Mouse (Mus musculus) forebrain, embryonic 15.5 days (tissue): Measurements from ENCODE around the gene Tmigd3. TPM values are rescaled to one million over a fixed set of nuclear protein-coding genes. Genes with fewer than 3 reads are reported as not detected.

Experiments used
- ATAC-seq: fragments of 200-750 bp; cut with Nextera tagmentation; replicated peaks from 2 replicates; pipeline ENCODE4 v1.8.0; 2017; ENCODE audit warnings: mild to moderate bottlenecking, moderate TSS enrichment, moderate library complexity
- H3K27ac ChIP-seq: fragments of 300-500 bp; sonication (generic); replicated peaks from 2 replicates; pipeline ENCODE4 v1.5.1; 2015; ENCODE audit warnings: mild to moderate bottlenecking, inconsistent platforms
- H3K27me3 ChIP-seq: fragments of 300-500 bp; sonication (generic); 2 replicates; pipeline ENCODE4 v1.6.1; 2015; ENCODE audit warnings: inconsistent platforms
- H3K36me3 ChIP-seq: fragments of 300-500 bp; sonication (generic); 2 replicates; pipeline ENCODE4 v1.6.1; 2015; ENCODE audit warnings: mild to moderate bottlenecking, inconsistent platforms
- H3K4me1 ChIP-seq: fragments of 300-500 bp; sonication (generic); 2 replicates; pipeline ENCODE4 v1.6.1; 2015; ENCODE audit warnings: inconsistent platforms
- H3K4me2 ChIP-seq: fragments of 300-500 bp; sonication (generic); replicated peaks from 2 replicates; pipeline ENCODE4 v1.6.1; 2015; ENCODE audit warnings: mild to moderate bottlenecking, inconsistent platforms
- H3K4me3 ChIP-seq: fragments of 300-500 bp; sonication (generic); 2 replicates; pipeline ENCODE4 v1.5.1; 2015; ENCODE audit warnings: mild to moderate bottlenecking, inconsistent platforms
- H3K9ac ChIP-seq: fragments of 300-500 bp; sonication (generic); replicated peaks from 2 replicates; pipeline ENCODE4 v1.6.1; 2015; ENCODE audit warnings: mild to moderate bottlenecking, inconsistent platforms
- H3K9me3 ChIP-seq: fragments of 300-500 bp; sonication (generic); 2 replicates; pipeline ENCODE4 v1.6.1; 2016; ENCODE audit warnings: inconsistent platforms
- WGBS: fragments of 180-500 bp; shearing (Covaris S2); methylation state at CpG from one replicate; pipeline ENCODE4 v1.1.7; 2015; ENCODE audit warnings: mixed read lengths; 5-methylcytosine and 5-hydroxymethylcytosine counted together
- polyA plus RNA-seq: library from polyadenylated mRNA; unstranded; fragments of >200 nt; fragmentation: Nextera tagmentation; extraction: Ambion mirVana; gene quantifications from 2 replicates; pipeline ENCODE4 v1.2.1, GENCODE M21; 2015

Tmigd3 gene
- 0.24 TPM in 1 of 2 replicates, not detected in the other for polyA plus RNA-seq

DNA sequence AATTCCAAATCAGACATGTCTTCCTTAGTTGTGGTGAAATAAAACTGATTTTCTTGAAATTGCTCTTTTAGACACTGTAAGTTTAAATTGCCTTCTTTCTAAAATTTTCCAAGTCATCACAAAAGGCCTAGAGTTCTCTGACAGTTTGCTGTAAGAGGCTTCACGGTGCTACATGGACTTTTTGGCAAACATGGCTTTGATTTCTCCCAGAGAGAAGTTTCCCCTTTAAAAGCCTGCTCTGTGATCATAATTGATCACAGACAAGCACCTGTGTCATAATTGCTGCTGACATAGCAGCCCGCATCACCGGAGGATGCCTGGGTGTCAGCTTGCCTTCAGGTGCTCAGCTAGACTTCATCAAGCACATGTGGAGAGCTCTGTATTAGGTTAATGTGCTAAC, at the start of gene Tmigd3, which contains the start of gene Adora3:
Gene Tmigd3 (plus strand): TSS at position 346 of the 400 bp plus-strand sequence.
Gene Adora3 (plus strand): TSS at position 301 of the 400 bp plus-strand sequence.
- WGBS = 84% methylated on average over 3 of the region's 3 CpGs
- Histone ChIP-seq H3K9ac (no peak within 1 kb of the TSS), H3K27me3 (no peaks in the 10 kb centered on the region), H3K4me3 (no peak within 1 kb of the TSS), H3K9me3 (no peaks in the 10 kb centered on the region), H3K36me3 (no peaks in the 10 kb centered on the region), H3K4me2 (no peak within 1 kb of the TSS), H3K4me1 (peaks cover 12% of the 10 kb centered on the region; the same call in 1 of the 2 replicates), H3K27ac (no peak within 1 kb of the TSS)
- no peak for ATAC-seq

GRCm38 (mm10) chr3:105821504-105821903, 49.2 kb upstream of the Tmigd3 start:
- no peak overlapping the region for H3K4me2 ChIP-seq
- H3K27ac ChIP-seq = no peak overlapping the region
- no peaks in the 10 kb centered on the region for H3K4me1 ChIP-seq
- no peaks in the 10 kb centered on the region for H3K36me3 ChIP-seq
- no peak overlapping the region for H3K4me3 ChIP-seq
- H3K27me3 ChIP-seq = no peaks in the 10 kb centered on the region
- H3K9me3 ChIP-seq = no peaks in the 10 kb centered on the region
- 88% methylated on average over 3 of the region's 3 CpGs for WGBS
- ATAC-seq = no peak
- H3K9ac ChIP-seq = no peak overlapping the region

DNA sequence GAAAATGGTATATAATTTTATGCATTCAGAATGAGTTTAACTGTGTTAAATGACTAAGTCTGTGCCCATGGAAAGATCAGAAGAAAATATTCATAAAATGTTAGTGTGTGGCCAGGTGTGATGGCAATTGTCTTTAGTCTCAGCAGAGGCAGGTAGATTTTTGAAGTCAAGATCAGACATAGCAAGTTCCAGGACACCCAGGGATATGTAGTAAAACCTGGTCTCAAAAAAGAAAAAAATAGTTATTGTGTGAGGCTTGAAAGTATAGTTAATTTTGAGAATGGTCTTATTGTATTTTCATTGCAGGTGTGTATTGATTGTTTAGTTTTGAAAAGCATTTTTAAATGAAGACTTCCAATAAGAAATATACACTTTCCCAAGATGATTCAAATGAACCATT, 47.1 kb upstream of the Tmigd3 start:
- no peak overlapping the region for H3K4me3 ChIP-seq
- H3K9ac ChIP-seq = no peak overlapping the region
- H3K4me1 ChIP-seq = no peaks in the 10 kb centered on the region
- no peak overlapping the region for H3K4me2 ChIP-seq
- no peaks in the 10 kb centered on the region for H3K9me3 ChIP-seq
- ATAC-seq = no peak
- H3K36me3 ChIP-seq = no peaks in the 10 kb centered on the region
- H3K27me3 ChIP-seq = no peaks in the 10 kb centered on the region
- H3K27ac ChIP-seq = no peak overlapping the region

GRCm38 (mm10) chr3:105824103-105824502, 46.6 kb upstream of the Tmigd3 start:
- Histone ChIP-seq H3K4me3 (no peak overlapping the region), H3K27ac (no peak overlapping the region), H3K36me3 (no peaks in the 10 kb centered on the region), H3K4me1 (no peaks in the 10 kb centered on the region), H3K9ac (no peak overlapping the region), H3K4me2 (no peak overlapping the region), H3K27me3 (no peaks in the 10 kb centered on the region), H3K9me3 (no peaks in the 10 kb centered on the region)
- ATAC-seq = no peak
- WGBS = 58% methylated on average over 5 of the region's 5 CpGs

- WGBS = 51% methylated on average over 2 of the region's 2 CpGs
- H3K9me3 ChIP-seq = no peaks in the 10 kb centered on the region
- no peak overlapping the region for H3K4me3 ChIP-seq
- ATAC-seq = no peak
- H3K36me3 ChIP-seq = no peaks in the 10 kb centered on the region
- no peak overlapping the region for H3K9ac ChIP-seq
- H3K4me2 ChIP-seq = no peak overlapping the region
- H3K27me3 ChIP-seq = no peaks in the 10 kb centered on the region
- no peak overlapping the region for H3K27ac ChIP-seq
- H3K4me1 ChIP-seq = no peaks in the 10 kb centered on the region
Observed at GRCm38 (mm10) chr3:105824704-105825103, 46.0 kb upstream of the Tmigd3 start.

- H3K27me3 ChIP-seq = no peaks in the 10 kb centered on the region
- no peak overlapping the region for H3K9ac ChIP-seq
- no peaks in the 10 kb centered on the region for H3K36me3 ChIP-seq
- H3K4me2 ChIP-seq = no peak overlapping the region
- H3K4me1 ChIP-seq = no peaks in the 10 kb centered on the region
- no peak overlapping the region for H3K27ac ChIP-seq
- no peak overlapping the region for H3K4me3 ChIP-seq
- H3K9me3 ChIP-seq = no peaks in the 10 kb centered on the region
- no peak for ATAC-seq
- 79% methylated on average over 7 of the region's 7 CpGs for WGBS
Observed at GRCm38 (mm10) chr3:105825501-105826161, 45.1 kb upstream of the Tmigd3 start.

- H3K4me1 ChIP-seq = no peaks in the 10 kb centered on the region
- no peaks in the 10 kb centered on the region for H3K36me3 ChIP-seq
- no peaks in the 10 kb centered on the region for H3K9me3 ChIP-seq
- no peaks in the 10 kb centered on the region for H3K27me3 ChIP-seq
- H3K4me2 ChIP-seq = no peak overlapping the region
- H3K4me3 ChIP-seq = no peak overlapping the region
- ATAC-seq = no peak
- H3K9ac ChIP-seq = no peak overlapping the region
- WGBS = 97% methylated on average over 3 of the region's 3 CpGs
- no peak overlapping the region for H3K27ac ChIP-seq
Observed at GRCm38 (mm10) chr3:105831584-105831983, 39.1 kb upstream of the Tmigd3 start.

GRCm38 (mm10) chr3:105835875-105836274, 34.8 kb upstream of the Tmigd3 start:
- H3K9ac ChIP-seq = no peak overlapping the region
- ATAC-seq = no peak
- H3K36me3 ChIP-seq = no peaks in the 10 kb centered on the region
- no peak overlapping the region for H3K4me2 ChIP-seq
- H3K27me3 ChIP-seq = no peaks in the 10 kb centered on the region
- H3K27ac ChIP-seq = no peak overlapping the region
- no peaks in the 10 kb centered on the region for H3K9me3 ChIP-seq
- no peaks in the 10 kb centered on the region for H3K4me1 ChIP-seq
- 86% methylated on average over 3 of the region's 3 CpGs for WGBS
- no peak overlapping the region for H3K4me3 ChIP-seq

- H3K9me3 ChIP-seq = no peaks in the 10 kb centered on the region
- no peaks in the 10 kb centered on the region for H3K4me1 ChIP-seq
- H3K9ac ChIP-seq = no peak overlapping the region
- H3K27me3 ChIP-seq = no peaks in the 10 kb centered on the region
- no peak overlapping the region for H3K4me3 ChIP-seq
- no peak for ATAC-seq
- no peaks in the 10 kb centered on the region for H3K36me3 ChIP-seq
- no peak overlapping the region for H3K4me2 ChIP-seq
- 88% methylated on average over 3 of the region's 3 CpGs for WGBS
- H3K27ac ChIP-seq = no peak overlapping the region
Observed at GRCm38 (mm10) chr3:105836883-105837282, 33.8 kb upstream of the Tmigd3 start.

DNA sequence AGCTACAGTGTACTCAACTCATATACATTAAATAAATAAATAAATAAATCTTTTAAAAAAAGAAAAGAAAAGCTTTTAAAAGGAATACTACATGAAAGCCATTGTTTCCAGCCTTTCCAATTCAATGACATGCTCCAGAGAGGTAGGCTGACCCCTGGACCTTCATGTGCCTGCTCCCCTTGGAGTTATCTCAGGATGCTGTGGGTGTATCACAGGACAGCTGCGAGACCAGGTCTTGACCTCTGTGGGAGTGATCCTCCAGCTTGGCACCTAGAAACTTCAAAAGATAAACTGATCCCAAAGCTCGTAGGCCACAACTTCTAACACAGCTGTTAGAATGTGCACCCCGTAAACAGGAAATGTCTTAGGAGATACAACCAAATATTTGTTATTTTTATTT, 32.0 kb upstream of the Tmigd3 start:
- Histone ChIP-seq H3K27ac (no peak overlapping the region), H3K4me2 (no peak overlapping the region), H3K9me3 (no peaks in the 10 kb centered on the region), H3K4me3 (no peak overlapping the region), H3K4me1 (no peaks in the 10 kb centered on the region), H3K27me3 (no peaks in the 10 kb centered on the region), H3K9ac (no peak overlapping the region), H3K36me3 (no peaks in the 10 kb centered on the region)
- ATAC-seq = no peak
- 86% methylated on average over 3 of the region's 3 CpGs for WGBS

DNA sequence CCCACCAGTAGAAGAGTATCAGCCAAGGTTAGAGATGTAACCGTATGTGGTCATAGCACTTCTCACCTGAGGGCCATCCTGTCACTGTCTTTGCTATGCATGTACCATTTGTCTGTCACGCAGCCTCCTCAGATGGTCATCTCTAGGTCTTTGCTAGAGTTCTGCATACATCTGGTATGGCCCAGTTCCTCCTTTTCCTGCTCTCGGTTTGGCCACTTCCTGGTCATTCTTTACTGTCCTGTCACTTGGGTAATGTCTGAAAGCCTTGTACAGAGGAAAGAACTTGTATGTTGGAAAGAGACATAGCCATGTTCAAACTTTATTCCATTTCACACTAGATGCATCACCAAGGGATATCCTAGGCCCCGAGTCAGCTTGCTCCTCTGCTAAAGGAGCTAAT, 30.9 kb upstream of the Tmigd3 start:
- Histone ChIP-seq H3K9me3 (no peaks in the 10 kb centered on the region), H3K4me1 (no peaks in the 10 kb centered on the region), H3K9ac (no peak overlapping the region), H3K4me3 (no peak overlapping the region), H3K36me3 (no peaks in the 10 kb centered on the region), H3K27me3 (no peaks in the 10 kb centered on the region), H3K4me2 (no peak overlapping the region), H3K27ac (no peak overlapping the region)
- ATAC-seq = no peak
- 93% methylated on average over 4 of the region's 4 CpGs for WGBS

DNA sequence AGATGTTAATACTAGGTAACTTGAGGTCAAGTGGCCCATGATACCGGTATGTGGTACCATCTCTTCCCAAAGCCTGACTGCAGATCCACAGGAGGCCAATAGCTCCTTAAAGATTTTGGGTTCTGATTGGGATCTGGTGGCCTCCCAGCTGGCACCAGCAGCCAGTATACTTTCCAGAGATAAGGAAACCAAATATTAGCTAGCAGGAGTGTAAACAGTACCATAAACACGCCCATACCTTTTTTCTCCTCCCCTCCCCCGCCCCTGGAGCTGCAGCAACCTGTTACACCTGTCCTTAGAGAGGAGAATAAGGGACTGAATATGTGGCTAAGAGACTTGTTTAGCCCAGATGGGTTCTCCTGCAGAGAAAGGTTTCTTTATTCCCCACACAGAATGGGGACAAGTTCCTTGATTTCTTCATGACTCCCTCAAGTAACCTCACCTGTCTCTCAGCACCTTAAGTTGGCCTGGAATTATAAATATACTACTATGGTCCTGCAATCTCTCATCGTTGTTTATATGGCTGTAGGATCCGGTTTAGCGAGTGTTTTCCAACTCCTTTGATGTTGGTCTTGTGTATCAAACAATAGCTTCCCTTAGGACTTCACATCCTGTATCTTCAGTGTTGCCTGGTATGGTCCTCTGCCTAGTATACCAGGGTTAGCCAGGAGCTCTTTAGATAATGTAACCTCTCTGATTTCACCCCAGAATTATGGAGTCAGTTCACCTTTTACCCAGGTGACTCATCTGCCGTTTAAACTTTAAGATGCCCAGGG, 24.2 kb upstream of the Tmigd3 start:
- no peak overlapping the region for H3K27ac ChIP-seq
- no peaks in the 10 kb centered on the region for H3K27me3 ChIP-seq
- H3K36me3 ChIP-seq = no peaks in the 10 kb centered on the region
- H3K9ac ChIP-seq = no peak overlapping the region
- WGBS = 71% methylated on average over 7 of the region's 7 CpGs
- H3K9me3 ChIP-seq = no peaks in the 10 kb centered on the region
- no peak overlapping the region for H3K4me2 ChIP-seq
- H3K4me3 ChIP-seq = no peak overlapping the region
- no peaks in the 10 kb centered on the region for H3K4me1 ChIP-seq
- ATAC-seq = no peak
